Mouse (Mus musculus) kidney, embryonic 14.5 days (tissue): ENCODE results near the gene Shank2. TPM values are rescaled to one million over a fixed set of nuclear protein-coding genes. Genes with fewer than 3 reads are reported as not detected.

ENCODE experiments used
- ATAC-seq: fragments of 200-750 bp; cut with Nextera tagmentation; 2 replicates; pipeline ENCODE4 v1.8.0; 2017; ENCODE audit warnings: moderate number of reproducible peaks, mild to moderate bottlenecking, moderate TSS enrichment, moderate library complexity; ENCODE audit not compliant: low FRiP score, low TSS enrichment
- H3K27ac ChIP-seq: fragments of 300-500 bp; sonication (generic); 2 replicates; pipeline ENCODE4 v1.5.1; 2014; ENCODE audit warnings: low read depth, mild to moderate bottlenecking, low read length, moderate library complexity, mixed read lengths
- H3K27me3 ChIP-seq: fragments of 300-500 bp; sonication (generic); 2 replicates; pipeline ENCODE4 v1.6.1; 2014; ENCODE audit warnings: mild to moderate bottlenecking, low read length; ENCODE audit not compliant: control insufficient read depth, insufficient read depth
- H3K36me3 ChIP-seq: fragments of 300-500 bp; sonication (generic); 2 replicates; pipeline ENCODE4 v1.6.1; 2014; ENCODE audit warnings: low read length, mixed read lengths; ENCODE audit not compliant: control insufficient read depth, insufficient read depth
- H3K4me1 ChIP-seq: fragments of 300-500 bp; sonication (generic); 2 replicates; pipeline ENCODE4 v1.6.1; 2014; ENCODE audit warnings: low read length, mixed read lengths; ENCODE audit not compliant: control insufficient read depth, insufficient read depth
- H3K4me2 ChIP-seq: fragments of 300-500 bp; sonication (generic); replicated peaks from 2 replicates; pipeline ENCODE4 v1.6.1; 2014; ENCODE audit warnings: low read depth, mild to moderate bottlenecking, low read length
- H3K4me3 ChIP-seq: fragments of 300-500 bp; sonication (generic); 2 replicates; pipeline ENCODE4 v1.5.1; 2014; ENCODE audit warnings: mild to moderate bottlenecking, low read length
- H3K9ac ChIP-seq: fragments of 300-500 bp; sonication (generic); 2 replicates; pipeline ENCODE4 v1.6.1; 2014; ENCODE audit warnings: low read depth, mild to moderate bottlenecking, low read length, moderate library complexity
- H3K9me3 ChIP-seq: fragments of 300-500 bp; sonication (generic); 2 replicates; pipeline ENCODE4 v1.6.1; 2016; ENCODE audit warnings: low read length; ENCODE audit not compliant: control insufficient read depth
- WGBS: fragments of 180-500 bp; shearing (Covaris S2); extraction: QIAGEN DNeasy Blood & Tissue Kit; methylation state at CpG from one replicate; pipeline ENCODE4 v1.1.7; 2014; 5-methylcytosine and 5-hydroxymethylcytosine counted together
- polyA plus RNA-seq: library from polyadenylated mRNA; unstranded; fragments of >200 nt; fragmentation: Nextera tagmentation; extraction: Ambion mirVana; gene quantifications from 2 replicates; pipeline ENCODE4 v1.2.1, GENCODE M21; 2014

Shank2 gene
- polyA plus RNA-seq, 1 experiment from 2014 or later = 3.3 TPM

DNA sequence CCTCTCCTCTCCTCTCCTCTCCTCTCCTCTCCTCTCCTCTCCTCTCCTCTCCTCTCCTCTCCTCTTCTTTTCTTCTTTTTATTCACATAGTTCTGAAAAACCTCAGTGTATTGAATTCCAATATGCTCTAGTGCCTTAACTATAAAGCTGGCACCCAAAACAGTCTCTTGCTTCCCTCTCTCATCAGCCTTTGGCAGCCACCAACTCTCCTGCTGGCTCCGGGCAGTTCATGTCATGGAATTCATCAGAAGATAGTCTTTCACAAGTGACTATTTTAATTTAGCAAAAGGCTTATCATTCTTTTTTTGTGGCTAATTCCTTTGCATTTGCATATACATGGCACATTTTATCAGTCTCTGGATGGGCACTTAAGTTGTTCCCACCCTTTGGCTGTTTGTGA lies 203.4 kb downstream of the Shank2 start:
- H3K27ac ChIP-seq = no peak overlapping the region
- H3K4me2 ChIP-seq = no peak overlapping the region
- WGBS = 88% methylated on average over 1 of the region's 1 CpGs
- no peaks in the 10 kb centered on the region for H3K4me1 ChIP-seq
- H3K4me3 ChIP-seq = no peak overlapping the region
- H3K27me3 ChIP-seq = no peaks in the 10 kb centered on the region
- ATAC-seq = no peak
- no peaks in the 10 kb centered on the region for H3K36me3 ChIP-seq
- no peak overlapping the region for H3K9ac ChIP-seq
- no peaks in the 10 kb centered on the region for H3K9me3 ChIP-seq

DNA sequence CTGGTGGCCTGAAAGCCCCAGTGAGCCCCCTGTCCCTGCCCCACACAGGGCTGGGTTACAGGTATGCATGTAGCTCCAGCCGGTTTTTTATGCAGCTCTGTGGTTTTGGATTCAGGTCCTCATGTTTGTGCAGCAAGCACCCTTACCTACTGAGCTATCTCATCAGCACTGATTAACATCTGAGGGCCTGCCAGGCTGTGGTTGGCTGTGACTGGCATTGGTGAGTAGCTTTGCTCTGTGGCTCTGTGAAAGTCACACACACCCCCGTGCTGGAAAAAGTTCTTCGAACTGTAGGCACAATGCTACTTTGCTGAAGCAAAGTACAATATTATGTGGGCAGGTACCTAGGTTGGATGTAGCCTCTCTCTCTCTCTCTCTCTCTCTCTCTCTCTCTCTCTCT lies 204.1 kb downstream of the Shank2 start:
- no peak overlapping the region for H3K4me3 ChIP-seq
- no peaks in the 10 kb centered on the region for H3K4me1 ChIP-seq
- no peak overlapping the region for H3K4me2 ChIP-seq
- ATAC-seq = no peak
- H3K27ac ChIP-seq = no peak overlapping the region
- H3K9ac ChIP-seq = no peak overlapping the region
- WGBS = 87% methylated on average over 3 of the region's 3 CpGs
- no peaks in the 10 kb centered on the region for H3K27me3 ChIP-seq
- H3K36me3 ChIP-seq = no peaks in the 10 kb centered on the region
- H3K9me3 ChIP-seq = no peaks in the 10 kb centered on the region

DNA sequence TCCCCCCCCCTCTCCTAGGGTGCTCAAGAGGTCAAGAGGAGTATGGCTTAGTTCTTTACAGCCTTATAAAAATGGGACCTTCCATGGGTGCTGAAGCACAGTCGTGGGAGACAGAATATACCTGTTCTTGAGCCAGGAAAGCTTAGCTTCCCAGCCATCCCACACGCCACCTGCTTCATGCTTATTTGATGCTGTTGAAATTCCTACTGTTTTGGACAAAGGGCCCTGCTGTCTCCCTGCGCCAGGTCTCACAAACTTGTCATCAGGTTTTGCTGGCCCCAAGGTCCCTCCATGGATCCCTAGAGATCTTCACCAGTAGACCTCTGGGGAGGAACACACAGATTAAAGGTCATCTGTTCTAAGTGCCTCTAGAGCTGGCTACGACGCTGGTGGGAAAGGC lies 204.5 kb downstream of the Shank2 start:
- Histone ChIP-seq H3K27me3 (no peaks in the 10 kb centered on the region), H3K4me1 (no peaks in the 10 kb centered on the region), H3K9me3 (no peaks in the 10 kb centered on the region), H3K9ac (no peak overlapping the region), H3K27ac (no peak overlapping the region), H3K4me2 (no peak overlapping the region), H3K36me3 (no peaks in the 10 kb centered on the region), H3K4me3 (no peak overlapping the region)
- 82% methylated on average over 5 of the region's 5 CpGs for WGBS
- no peak for ATAC-seq

DNA sequence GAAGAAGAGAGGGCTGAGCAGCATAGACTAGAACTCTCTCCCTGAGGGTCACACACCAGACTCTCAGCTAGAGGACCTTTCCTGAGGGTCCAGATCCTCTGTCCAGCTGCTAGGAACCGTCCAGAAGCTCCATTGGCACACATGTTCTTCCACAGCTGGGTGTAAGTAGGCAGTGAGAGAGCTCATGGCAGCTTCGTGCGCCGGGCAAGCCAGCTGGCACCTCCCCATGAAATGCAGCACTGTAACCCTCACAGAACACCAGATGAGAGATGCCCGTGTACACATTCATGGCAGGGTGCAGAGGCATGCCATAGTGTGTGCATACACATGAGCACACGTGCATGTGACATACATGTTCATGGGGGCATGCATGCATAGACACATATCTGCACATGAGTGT lies 205.4 kb downstream of the Shank2 start:
- Histone ChIP-seq H3K9ac (no peak overlapping the region), H3K4me2 (no peak overlapping the region), H3K27me3 (no peaks in the 10 kb centered on the region), H3K9me3 (no peaks in the 10 kb centered on the region), H3K36me3 (no peaks in the 10 kb centered on the region), H3K4me3 (no peak overlapping the region), H3K27ac (no peak overlapping the region), H3K4me1 (no peaks in the 10 kb centered on the region)
- ATAC-seq = no peak
- WGBS = 81% methylated on average over 6 of the region's 6 CpGs

DNA sequence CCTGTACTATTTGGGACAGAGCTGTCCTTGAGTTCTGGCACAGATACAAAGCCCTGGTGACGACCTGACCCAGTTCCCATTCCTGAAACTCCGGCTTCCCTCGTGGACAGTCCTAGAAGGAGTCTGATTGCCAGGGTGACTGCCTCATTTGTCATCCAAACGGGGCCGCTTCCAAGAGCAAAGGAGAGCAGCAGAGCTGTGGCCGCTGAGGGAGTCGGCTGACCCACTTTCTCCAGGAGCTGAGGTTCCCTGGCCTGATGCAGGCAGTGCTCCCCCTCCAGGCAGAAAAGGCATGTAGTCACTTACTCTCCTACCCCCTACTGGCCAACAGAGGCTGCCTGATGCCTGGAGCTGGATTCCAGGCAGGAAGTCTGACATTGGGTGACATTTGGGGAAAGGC lies 206.1 kb downstream of the Shank2 start:
- Histone ChIP-seq H3K36me3 (no peaks in the 10 kb centered on the region), H3K4me3 (no peak overlapping the region), H3K4me1 (no peaks in the 10 kb centered on the region), H3K27me3 (no peaks in the 10 kb centered on the region), H3K27ac (no peak overlapping the region), H3K9me3 (no peaks in the 10 kb centered on the region), H3K4me2 (no peak overlapping the region), H3K9ac (no peak overlapping the region)
- WGBS = 15% methylated on average over 7 of the region's 7 CpGs
- ATAC-seq = no peak

DNA sequence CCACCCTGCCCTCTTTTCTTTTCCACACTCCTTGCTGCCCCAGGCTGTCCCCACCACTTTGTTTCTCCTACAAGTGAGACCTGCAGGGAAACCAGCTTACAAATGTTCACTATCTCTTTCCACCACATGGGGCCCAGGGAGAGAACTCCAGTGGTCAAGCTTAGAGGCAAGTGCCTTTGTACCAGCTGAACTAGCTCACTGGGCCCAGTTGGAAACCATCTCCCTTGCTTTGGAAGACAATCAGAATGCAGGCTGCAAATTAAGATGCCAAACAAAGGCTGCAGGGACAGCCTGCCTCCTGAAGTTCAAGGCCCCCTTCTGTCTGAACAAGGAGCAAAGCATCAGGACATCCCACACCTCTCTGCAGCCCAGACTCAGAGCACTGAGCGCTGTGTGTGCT lies 206.9 kb downstream of the Shank2 start:
- Histone ChIP-seq H3K4me2 (no peak overlapping the region), H3K9ac (no peak overlapping the region), H3K9me3 (no peaks in the 10 kb centered on the region), H3K4me1 (no peaks in the 10 kb centered on the region), H3K4me3 (no peak overlapping the region), H3K27me3 (no peaks in the 10 kb centered on the region), H3K36me3 (no peaks in the 10 kb centered on the region), H3K27ac (no peak overlapping the region)
- WGBS = 71% methylated on average over 1 of the region's 1 CpGs
- ATAC-seq = no peak

DNA sequence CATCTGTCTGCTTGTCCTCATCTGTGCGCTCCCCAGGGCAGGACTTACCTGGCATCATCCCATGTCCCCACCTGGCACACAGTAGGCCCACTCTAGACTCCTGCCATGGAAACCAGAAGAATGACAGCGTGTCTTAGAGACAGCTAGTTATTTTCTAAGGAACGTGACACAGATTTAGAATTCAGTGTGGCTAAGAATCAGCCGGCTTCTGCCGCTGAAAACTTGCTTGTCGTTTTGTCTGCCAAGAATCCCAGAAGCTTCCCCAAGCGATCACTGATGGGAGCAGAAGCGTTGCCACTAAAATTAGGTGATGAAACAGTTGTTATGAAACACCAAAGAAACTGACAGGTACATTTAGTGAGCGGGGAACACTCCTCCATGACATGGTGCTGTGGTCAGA lies 208.8 kb downstream of the Shank2 start:
- 89% methylated on average over 9 of the region's 9 CpGs for WGBS
- Histone ChIP-seq H3K4me1 (no peaks in the 10 kb centered on the region), H3K4me2 (no peak overlapping the region), H3K9me3 (no peaks in the 10 kb centered on the region), H3K4me3 (no peak overlapping the region), H3K36me3 (no peaks in the 10 kb centered on the region), H3K27ac (no peak overlapping the region), H3K27me3 (no peaks in the 10 kb centered on the region), H3K9ac (no peak overlapping the region)
- no peak for ATAC-seq

DNA sequence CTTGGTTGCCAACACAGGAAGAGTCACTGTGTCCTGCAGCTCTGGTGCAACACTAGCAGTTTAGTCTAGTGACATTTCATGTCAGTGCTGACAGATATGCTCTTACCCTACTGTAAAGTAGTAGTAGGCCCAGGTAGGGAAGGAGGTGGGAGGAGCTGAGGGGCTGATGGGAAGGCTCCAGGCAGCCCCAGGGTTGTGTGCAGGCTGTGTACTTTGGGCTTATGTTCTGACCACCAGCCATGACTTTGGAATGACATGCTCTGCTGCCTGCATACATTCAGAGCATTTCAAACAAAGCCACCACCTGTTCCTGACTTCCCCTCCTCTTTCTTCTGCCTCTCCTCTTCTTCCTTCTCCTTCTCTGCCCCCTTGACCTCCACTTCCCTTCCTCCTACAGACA lies 211.0 kb downstream of the Shank2 start:
- H3K4me2 ChIP-seq = no peak overlapping the region

DNA sequence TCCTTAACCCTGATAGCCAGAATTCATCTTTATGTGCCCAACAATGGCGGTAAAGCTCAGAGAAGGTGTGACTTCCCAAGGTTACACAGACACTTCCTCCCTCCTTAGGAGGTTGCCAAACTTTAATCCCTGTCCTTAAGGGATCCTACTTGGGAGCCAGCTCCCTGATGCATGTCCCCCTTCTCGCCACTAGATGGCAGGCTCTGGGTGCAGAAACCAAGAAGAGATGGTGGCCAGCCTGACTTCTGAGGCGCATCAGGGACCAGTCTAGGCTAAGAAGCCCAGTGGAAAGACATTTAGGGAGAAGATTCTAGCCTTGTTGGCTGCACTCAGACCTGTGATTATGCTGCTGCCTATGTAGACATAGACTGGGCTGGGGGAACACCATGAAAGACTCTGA lies 215.5 kb downstream of the Shank2 start:
- no peaks in the 10 kb centered on the region for H3K4me1 ChIP-seq

More for the DNA sequence above, 211.0 kb downstream of the Shank2 start:
- no peaks in the 10 kb centered on the region for H3K36me3 ChIP-seq
- ATAC-seq = no peak; the same call in 1 of the 2 replicates
- H3K4me1 ChIP-seq = no peaks in the 10 kb centered on the region
- no peak overlapping the region for H3K27ac ChIP-seq
- H3K9ac ChIP-seq = no peak overlapping the region
- no peak overlapping the region for H3K4me3 ChIP-seq
- no peaks in the 10 kb centered on the region for H3K27me3 ChIP-seq
- H3K9me3 ChIP-seq = no peaks in the 10 kb centered on the region

DNA sequence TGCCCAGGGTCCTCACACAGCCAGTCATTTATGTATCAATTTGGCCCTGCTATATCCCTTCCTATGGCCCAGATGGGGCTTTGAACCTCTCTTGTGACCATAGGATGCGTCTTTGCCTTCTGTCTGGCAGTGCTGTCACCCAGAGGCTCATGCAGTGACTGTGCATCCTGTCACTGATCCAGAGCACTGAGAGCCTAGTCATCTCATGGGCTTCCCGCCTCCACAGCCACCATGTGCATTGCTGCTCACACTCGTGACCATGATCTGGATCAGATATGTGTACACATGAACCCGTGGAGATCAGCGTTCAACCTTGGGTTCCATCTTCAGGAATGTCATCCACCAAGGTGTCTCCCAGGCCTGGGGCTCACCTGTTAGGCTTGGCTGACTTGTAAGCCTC lies 227.0 kb downstream of the Shank2 start:
- Histone ChIP-seq H3K4me1 (no peaks in the 10 kb centered on the region), H3K4me2 (no peak overlapping the region), H3K27me3 (no peaks in the 10 kb centered on the region), H3K9me3 (no peaks in the 10 kb centered on the region), H3K27ac (no peak overlapping the region), H3K9ac (no peak overlapping the region), H3K36me3 (no peaks in the 10 kb centered on the region), H3K4me3 (no peak overlapping the region)
- ATAC-seq = no peak
- WGBS = 93% methylated on average over 5 of the region's 5 CpGs

More for the DNA sequence above, 215.5 kb downstream of the Shank2 start:
- Histone ChIP-seq H3K36me3 (no peaks in the 10 kb centered on the region), H3K27me3 (no peaks in the 10 kb centered on the region), H3K4me2 (no peak overlapping the region), H3K9ac (no peak overlapping the region), H3K4me3 (no peak overlapping the region), H3K9me3 (no peaks in the 10 kb centered on the region), H3K27ac (no peak overlapping the region)
- peak; percentile 64; the same call in 1 of the 2 replicates for ATAC-seq
- WGBS = 3% methylated on average over 3 of the region's 3 CpGs
